In the genomic region with DNA sequence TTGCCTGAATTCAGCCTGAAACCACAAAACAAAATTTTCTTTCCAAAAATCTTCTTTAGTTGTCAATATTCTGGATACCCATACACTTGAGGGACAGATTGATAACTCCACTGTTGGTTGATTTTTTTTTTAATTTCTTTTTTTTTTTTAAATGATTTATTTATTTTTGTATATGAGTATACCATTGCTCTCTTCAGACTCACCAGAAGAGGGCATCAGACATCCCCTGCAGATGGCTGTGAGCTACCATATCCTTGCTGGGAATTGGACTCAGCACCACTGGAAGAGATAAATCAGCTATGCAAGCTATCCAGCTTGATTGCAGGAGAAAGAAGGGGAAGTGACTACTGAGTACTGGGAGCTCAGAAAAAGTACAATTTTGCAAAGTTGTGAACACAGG, we compare ENCODE assay signal across 28 mouse cellular contexts. TPM values are rescaled to one million over a fixed set of nuclear protein-coding genes. Genes with fewer than 3 reads are reported as not detected.
DNase-seq lines count a peak whose midpoint lies in the region; ATAC-seq and TF ChIP-seq lines count a peak whose summit lies in the region.
"Not testable (repeated sequence)": the region's sequence is repeated elsewhere in the genome, so short reads cannot be mapped to it uniquely, and the experiment has no call there.
"Had no signal": no experiment of that assay in that cellular context is flagged by ENCODE, and none has a peak within 500 bp of the region (broad histone marks: within the 10 kb centered on the region; RNA-seq: fewer than 3 reads in every experiment).

No protein-coding gene starts in this region.

- H3K9me3 ChIP-seq in E14TG2a.4 (ENCODE audit: low read length); MEL (replicated peaks; ENCODE audit: insufficient read depth, low read length): not testable (repeated sequence)

- DNase-seq in 3T3-L1 (ENCODE audit: low read depth, low spot score) (peak; percentile 71), A20 (ENCODE audit: low read depth, low spot score) (peak; percentile 44), ES-CJ7 (ENCODE audit: low read depth, low spot score) (peak; percentile 67), MEL (ENCODE audit: low read depth, low spot score) (peak; percentile 56), NIH3T3 (ENCODE audit: low read depth) (peak; percentile 60), adipocyte (ENCODE audit: low spot score) (peak; percentile 68)

- H3K4me1 ChIP-seq in E14TG2a.4 (replicated peaks; ENCODE audit: low read depth, low read length); MEL (ENCODE audit: control insufficient read depth in 1 of 2, insufficient read depth in 2 of 2, low read length in 2 of 2): not testable (repeated sequence)

- not testable (repeated sequence) for TF ChIP-seq POLR2A in MEL (IDR thresholded peaks at IDR 0.05; ENCODE audit: control insufficient read depth in 1 of 2, insufficient read depth in 1 of 2, low read depth in 1 of 2, low read length in 2 of 2, poor library complexity in 1 of 2)

- peaks cover 18% of the 10 kb centered on the region for H3K36me3 ChIP-seq in E14TG2a.4 (ENCODE audit: insufficient read depth, low read length)
- not testable (repeated sequence) for H3K36me3 ChIP-seq in MEL (ENCODE audit: control insufficient read depth in 1 of 2, insufficient read depth in 2 of 2, low read length in 2 of 2)

- H3K4me3 ChIP-seq in E14TG2a.4 (replicated peaks; ENCODE audit: low read length), result peak overlapping the region; percentile 85
- peak overlapping the region; percentile 49 to 51 for H3K4me3 ChIP-seq in MEL (ENCODE audit: control insufficient read depth in 1 of 2, insufficient read depth in 1 of 2, low read depth in 2 of 2, low read length in 2 of 2)

- not testable (repeated sequence) for H3K27me3 ChIP-seq in E14TG2a.4 (ENCODE audit: insufficient read depth, low read length); MEL (ENCODE audit: control insufficient read depth in 1 of 2, insufficient read depth in 2 of 2, low read length in 2 of 2)

- peak overlapping the region; percentile 37; the same call in 1 of the 2 replicates for H3K9ac ChIP-seq in MEL (ENCODE audit: control insufficient read depth, low read depth, low read length, poor library complexity, severe bottlenecking)

- TF ChIP-seq CTCF in E14TG2a.4 (conservative IDR thresholded peaks at IDR 0.05; ENCODE audit: low read length), result peak; percentile 24
- TF ChIP-seq CTCF in MEL (IDR thresholded peaks at IDR 0.05 in 2 of 3, conservative IDR thresholded peaks at IDR 0.05 in 1 of 3; ENCODE audit: control insufficient read depth in 1 of 3, insufficient read depth in 1 of 3, low read depth in 2 of 3, low read length in 3 of 3, poor library complexity in 1 of 3, severe bottlenecking in 1 of 3), result peak in 2 of 3 experiments; percentile 23 to 25; a peak in 4 of 6 replicates

- not testable (repeated sequence) for H3K79me2 ChIP-seq in MEL (ENCODE audit: control insufficient read depth, insufficient read depth, low read length, poor library complexity)

- TF ChIP-seq RAD21 in MEL (IDR thresholded peaks at IDR 0.05; ENCODE audit: low read depth, low read length), result peak; percentile 32

- not testable (repeated sequence) for TF ChIP-seq EP300 in MEL (IDR thresholded peaks at IDR 0.05; ENCODE audit: low read depth in 1 of 2, low read length in 2 of 2)

- peak; percentile 47 for ATAC-seq in CD4-positive, CD25-positive, alpha-beta regulatory T cell, adult 4 months

- peak overlapping the region; percentile 46 for H3K27ac ChIP-seq in MEL (ENCODE audit: control insufficient read depth, low read depth, low read length)

TF ChIP-seq in MEL, 35 proteins besides CTCF, POLR2A, EP300 and RAD21:
- TF ChIP-seq ZNF384 (IDR thresholded peaks at IDR 0.05; ENCODE audit: low read depth, low read length) (peak; percentile 47), ZC3H11A (IDR thresholded peaks at IDR 0.05; ENCODE audit: low read depth, low read length) (0 out of 2 replicates have a peak, but pooled peaks have one; percentile 16), SMC3 (IDR thresholded peaks at IDR 0.05; ENCODE audit: low read depth, low read length) (peak; percentile 38)
TF ChIP-seq in MEL: peak in this region for 3; not testable (repeated sequence) for 32.

RNA-seq across cellular contexts. Expression of a gene that starts 0.5 kb away (rescaled TPM):
- polyA plus RNA-seq in CD4-positive, CD25-positive, alpha-beta regulatory T cell, adult 4 months (2017; shearing (Covaris generic)), result 1 to 10 TPM; 1.1 to 1.8 TPM
- total RNA-seq in MEL (2012; rRNA removed), result 5.9 and 8.2 TPM in 2 replicates
- 1,000 to 10,000 TPM in 1 of 2 experiments, 1 to 10 TPM in 1; 3.7 to 1,370 TPM for polyA plus RNA-seq in MEL (2012; ENCODE audit: insufficient read depth in 1 of 2, insufficient read length in 2 of 2, low read depth in 1 of 2, low replicate concordance in 2 of 2, missing spikeins in 1 of 2)
- total RNA-seq: common myeloid progenitor, adult 5-6 weeks; gastrocnemius, adult 2 months; gastrocnemius, postnatal 10 days had no signal
- polyA plus RNA-seq: adrenal gland, adult 2 months; brain, embryonic 14.5 days; embryonic facial prominence, embryonic 11.5 days; embryonic facial prominence, embryonic 13.5 days; embryonic facial prominence, embryonic 15.5 days; erythroblast, embryonic 14.5 days; forebrain, embryonic 10.5 days; forebrain, embryonic 12.5 days; forebrain, embryonic 14.5 days; forebrain, embryonic 16.5 days; frontal cortex, adult 2 months had no signal

RNA-seq across cellular contexts. Expression of a gene that starts 1.6 kb away (rescaled TPM):
- polyA plus RNA-seq in CD4-positive, CD25-positive, alpha-beta regulatory T cell, adult 4 months (2017; shearing (Covaris generic)), result not detected
- not detected in 2 replicates for total RNA-seq in MEL (2012; rRNA removed)
- not detected for polyA plus RNA-seq in MEL (2012; ENCODE audit: insufficient read depth in 1 of 2, insufficient read length in 2 of 2, low read depth in 1 of 2, low replicate concordance in 2 of 2, missing spikeins in 1 of 2)
- total RNA-seq: adrenal gland, adult 2 months; adrenal gland, postnatal 10 days; adrenal gland, postnatal 25 days; adrenal gland, postnatal 4 days; common myeloid progenitor, adult 5-6 weeks; G1E; gastrocnemius, adult 2 months; gastrocnemius, postnatal 10 days had no signal
- polyA plus RNA-seq: activated CD4-positive, CD25-positive, alpha-beta regulatory T cell, adult 4 months; adrenal gland, adult 2 months; brain, embryonic 14.5 days; C2C12; embryonic facial prominence, embryonic 11.5 days; embryonic facial prominence, embryonic 13.5 days; embryonic facial prominence, embryonic 15.5 days; erythroblast, embryonic 14.5 days; forebrain, embryonic 10.5 days; forebrain, embryonic 12.5 days; forebrain, embryonic 14.5 days; forebrain, embryonic 16.5 days; frontal cortex, adult 2 months; G1E had no signal

RNA-seq across cellular contexts. Expression of a gene that starts 36.8 kb away (rescaled TPM):
- 10 to 100 TPM; 16.6 to 19.7 TPM for polyA plus RNA-seq in CD4-positive, CD25-positive, alpha-beta regulatory T cell, adult 4 months (2017; shearing (Covaris generic))
- not detected in 2 replicates for total RNA-seq in MEL (2012; rRNA removed)
- polyA plus RNA-seq in MEL (2012; ENCODE audit: insufficient read depth in 1 of 2, insufficient read length in 2 of 2, low read depth in 1 of 2, low replicate concordance in 2 of 2, missing spikeins in 1 of 2), result not detected
- polyA plus RNA-seq: erythroblast, embryonic 14.5 days had no signal

RNA-seq across cellular contexts. Expression of a gene that starts 44.5 kb away (rescaled TPM):
- 10 to 100 TPM; 29.7 to 41.3 TPM for polyA plus RNA-seq in CD4-positive, CD25-positive, alpha-beta regulatory T cell, adult 4 months (2017; shearing (Covaris generic))
- total RNA-seq in MEL (2012; rRNA removed), result 6.9 and 8.2 TPM in 2 replicates
- 100 to 1,000 TPM in 1 of 2 experiments, 1 to 10 TPM in 1; 3.8 to 445 TPM for polyA plus RNA-seq in MEL (2012; ENCODE audit: insufficient read depth in 1 of 2, insufficient read length in 2 of 2, low read depth in 1 of 2, low replicate concordance in 2 of 2, missing spikeins in 1 of 2)
- polyA plus RNA-seq: erythroblast, embryonic 14.5 days had no signal

Comparison
In these comparisons a context has a peak if more than half of its experiments do, and no peak if none do; other contexts are left out.
1. Peak in every context shown above with its lines: DNase-seq, ATAC-seq, H3K4me3 ChIP-seq and H3K27ac ChIP-seq.
2. RNA of a gene that starts 36.8 kb away (polyA plus RNA-seq): 16.6 to 19.7 TPM in CD4-positive, CD25-positive, alpha-beta regulatory T cell, adult 4 months; not detected in MEL; every median in the first group is over 10 times any median in the second.